Mouse (Mus musculus) adrenal gland, postnatal 0 days (tissue): ENCODE data around the gene Gm49368. TPM values are rescaled to one million over a fixed set of nuclear protein-coding genes. Genes with fewer than 3 reads are reported as not detected.

Experiments
- polyA plus RNA-seq: library from polyadenylated mRNA; unstranded; fragments of >200 nt; fragmentation: Nextera tagmentation; extraction: Ambion mirVana; gene quantifications from 2 replicates; pipeline ENCODE4 v1.2.1, GENCODE M21; 2015

Gene Gm49368
- 0.06 TPM in 1 of 2 replicates, not detected in the other for polyA plus RNA-seq

DNA sequence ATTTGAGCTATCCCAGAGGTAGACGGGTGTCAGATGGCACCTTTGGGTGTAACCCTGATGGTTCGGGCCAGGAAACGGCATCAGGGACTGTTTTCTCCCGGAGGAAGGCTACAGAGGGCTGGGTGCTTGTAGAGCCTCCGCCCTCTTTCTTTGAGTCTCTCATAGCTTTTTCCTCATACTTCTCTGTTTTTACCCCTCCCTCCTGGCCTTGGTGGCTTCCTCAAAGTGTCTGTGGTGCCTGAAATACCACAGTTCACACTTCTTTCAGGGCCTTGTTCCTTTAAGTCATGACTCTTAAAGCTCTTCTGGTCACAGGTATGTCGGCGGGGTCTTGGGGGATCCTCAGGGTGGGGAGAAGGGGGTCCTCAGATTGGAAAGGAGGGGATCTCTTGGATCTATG lies at the start of gene Gm49368, which contains the start of gene Itgam:
Gm49368 (plus strand) TSS at position 228 of the 400 bp plus-strand sequence.
Itgam (plus strand) TSS at position 185 of the 400 bp plus-strand sequence.

DNA sequence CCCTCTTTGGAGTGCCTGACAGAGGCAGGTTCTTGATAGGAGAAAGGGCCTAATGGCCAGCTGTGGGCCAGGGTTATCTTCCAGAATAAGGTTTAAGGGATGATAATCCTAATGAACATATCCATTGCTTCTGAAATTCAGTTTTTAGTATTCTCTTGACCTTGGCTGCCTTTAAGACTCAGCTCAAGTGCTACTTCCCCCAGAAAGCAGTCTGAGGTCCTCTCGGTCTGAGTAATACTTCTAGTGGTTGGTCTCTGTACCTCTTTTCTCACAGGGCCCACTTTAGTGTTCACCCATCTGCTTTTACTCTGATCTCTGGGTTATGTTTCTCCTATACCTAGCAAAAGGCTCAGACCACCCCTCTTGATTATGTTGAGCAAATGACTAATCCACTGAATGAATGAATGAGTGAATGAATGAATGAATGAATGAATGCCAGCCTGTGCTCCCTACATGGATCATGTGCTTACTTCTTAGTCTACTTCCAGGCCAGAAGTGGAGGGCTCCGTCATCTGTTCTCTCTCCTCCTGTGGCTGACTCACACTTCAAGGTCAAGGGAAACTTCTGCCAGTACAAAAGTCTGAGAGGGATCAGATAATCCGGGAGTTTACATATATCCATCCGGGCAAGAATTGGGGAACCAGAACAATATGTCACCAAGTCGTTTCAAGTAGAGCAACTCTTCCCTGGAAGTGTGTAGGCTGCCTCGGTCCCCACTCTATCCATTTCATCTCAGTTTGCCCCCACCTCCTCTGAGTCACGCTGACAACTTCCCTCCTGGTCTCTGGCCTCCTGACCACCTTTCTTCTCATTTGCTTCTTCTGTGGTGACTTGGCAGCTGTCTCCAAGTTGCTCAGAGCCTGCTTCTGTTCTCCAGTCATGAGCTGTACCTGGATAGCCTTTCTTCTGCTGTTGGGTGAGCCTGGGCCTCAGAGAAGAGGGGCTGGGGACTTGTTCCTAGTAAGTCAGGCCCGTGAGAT lies 66.5 kb downstream of the Gm49368 start, which contains the start of gene Itgax:
Itgax (plus strand) TSS at position 807 of the 980 bp plus-strand sequence.

DNA sequence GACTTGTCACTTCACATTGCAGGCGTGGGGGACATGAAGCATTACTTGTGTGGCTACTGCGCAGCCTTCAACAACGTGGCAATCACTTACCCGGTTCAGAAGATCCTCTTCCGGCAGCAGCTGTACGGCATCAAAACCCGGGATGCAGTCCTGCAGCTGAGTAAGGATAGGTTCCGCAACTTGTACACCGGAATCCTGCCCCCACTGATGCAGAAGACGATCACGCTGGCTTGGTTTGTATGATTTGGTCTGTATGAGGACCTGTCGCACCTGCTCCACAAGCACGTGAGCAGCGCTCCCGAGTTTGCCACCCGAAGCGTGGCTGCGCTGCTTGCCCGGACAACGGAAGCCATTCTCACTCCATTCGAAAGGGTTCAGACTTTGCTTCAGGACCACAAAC lies 91.6 kb downstream of the Gm49368 start, which contains the start of gene Itgad:
Itgad (plus strand) TSS at position 301 of the 400 bp plus-strand sequence.

Other genes with a start within 250 kb of the Gm49368 start
- 36.1 and 40.7 TPM in 2 replicates for gene Stx4a, start 238.4 kb upstream of the Gm49368 start, polyA plus RNA-seq
- gene Stx1b, start 238.1 kb upstream of the Gm49368 start, polyA plus RNA-seq: 4.0 and 5.3 TPM in 2 replicates
- 5.1 and 5.5 TPM in 2 replicates for gene Zfp646, start 186.5 kb upstream of the Gm49368 start, polyA plus RNA-seq
- 8.6 and 10.2 TPM in 2 replicates for gene Zfp668, start 185.9 kb upstream of the Gm49368 start, polyA plus RNA-seq
- gene Prss53, start 171.7 kb upstream of the Gm49368 start, polyA plus RNA-seq: 0.72 and 0.84 TPM in 2 replicates
- gene Gm21974, start 167.2 kb upstream of the Gm49368 start, polyA plus RNA-seq: not detected in 2 replicates
- 209 and 232 TPM in 2 replicates for gene Vkorc1, start 167.1 kb upstream of the Gm49368 start, polyA plus RNA-seq
- gene Bckdk, start 158.6 kb upstream of the Gm49368 start, polyA plus RNA-seq: 87.5 and 128 TPM in 2 replicates
- gene Kat8, start 150.2 kb upstream of the Gm49368 start, polyA plus RNA-seq: 23.3 and 29.7 TPM in 2 replicates
- 1.0 and 2.5 TPM in 2 replicates for gene Prss8, start 132.6 kb upstream of the Gm49368 start, polyA plus RNA-seq
- 12.9 and 13.1 TPM in 2 replicates for gene Prss36, start 116.0 kb upstream of the Gm49368 start, polyA plus RNA-seq
- gene Fus, start 95.2 kb upstream of the Gm49368 start, polyA plus RNA-seq: 170 and 234 TPM in 2 replicates
- gene Pycard, start 68.8 kb upstream of the Gm49368 start, polyA plus RNA-seq: 37.4 and 57.5 TPM in 2 replicates
- 0.15 TPM in 1 of 2 replicates, not detected in the other for gene Trim72, start 58.7 kb upstream of the Gm49368 start, polyA plus RNA-seq
- 1.8 and 2.1 TPM in 2 replicates for gene Itgam, start within 50 bp of the Gm49368 start, polyA plus RNA-seq
- 0.23 TPM in 1 of 2 replicates, not detected in the other for gene Itgax, start 66.9 kb downstream of the Gm49368 start, polyA plus RNA-seq
- gene Itgad, start 91.7 kb downstream of the Gm49368 start, polyA plus RNA-seq: not detected in 2 replicates
- gene Cox6a2, start 143.7 kb downstream of the Gm49368 start, polyA plus RNA-seq: 4.9 and 7.4 TPM in 2 replicates
- gene Armc5, start 174.7 kb downstream of the Gm49368 start, polyA plus RNA-seq: 10.9 and 15.4 TPM in 2 replicates
- gene 9130023H24Rik, start 175.3 kb downstream of the Gm49368 start, polyA plus RNA-seq: 3.9 and 4.2 TPM in 2 replicates
- gene Tgfb1i1, start 184.1 kb downstream of the Gm49368 start, polyA plus RNA-seq: 37.9 and 53.6 TPM in 2 replicates
- 0.18 and 0.27 TPM in 2 replicates for gene Slc5a2, start 203.0 kb downstream of the Gm49368 start, polyA plus RNA-seq
- gene BC017158, start 235.5 kb downstream of the Gm49368 start, polyA plus RNA-seq: 16.8 and 21.2 TPM in 2 replicates